Mouse (Mus musculus) brain, embryonic 14.5 days (tissue): ENCODE data around the gene Tdpoz1. TPM values are rescaled to one million over a fixed set of nuclear protein-coding genes. Genes with fewer than 3 reads are reported as not detected.
"Not testable (repeated sequence)": the region's sequence is repeated elsewhere in the genome, so short reads cannot be mapped to it uniquely, and the experiment has no call there.

Experiments
- DNase-seq: peaks from one replicate; pipeline ENCODE4 v3.0.0-alpha.2; 2011; ENCODE audit warnings: low read depth
- CTCF ChIP-seq: fragments of 200-500 bp; IDR thresholded peaks from 2 replicates; pipeline ENCODE4 v1.5.1; 2012; ENCODE audit warnings: inconsistent platforms, mild to moderate bottlenecking, moderate library complexity, borderline replicate concordance; ENCODE audit not compliant: insufficient read depth, insufficient read length; ENCODE audit errors: extremely low read depth
- POLR2A ChIP-seq: fragments of 200-500 bp; IDR thresholded peaks from 2 replicates; pipeline ENCODE4 v1.6.1; 2012; ENCODE audit warnings: mild to moderate bottlenecking, inconsistent platforms, borderline replicate concordance; ENCODE audit not compliant: poor library complexity, insufficient read depth, insufficient read length, severe bottlenecking; ENCODE audit errors: extremely low read depth
- polyA plus RNA-seq: library from polyadenylated mRNA; depleted of rRNA; stranded (reverse); fragments of >200 nt; gene quantifications from 2 replicates; pipeline ENCODE4 v1.2.3, GENCODE M21; 2012; rRNA removed

Gene Tdpoz1
- not detected in 2 replicates for polyA plus RNA-seq

DNA sequence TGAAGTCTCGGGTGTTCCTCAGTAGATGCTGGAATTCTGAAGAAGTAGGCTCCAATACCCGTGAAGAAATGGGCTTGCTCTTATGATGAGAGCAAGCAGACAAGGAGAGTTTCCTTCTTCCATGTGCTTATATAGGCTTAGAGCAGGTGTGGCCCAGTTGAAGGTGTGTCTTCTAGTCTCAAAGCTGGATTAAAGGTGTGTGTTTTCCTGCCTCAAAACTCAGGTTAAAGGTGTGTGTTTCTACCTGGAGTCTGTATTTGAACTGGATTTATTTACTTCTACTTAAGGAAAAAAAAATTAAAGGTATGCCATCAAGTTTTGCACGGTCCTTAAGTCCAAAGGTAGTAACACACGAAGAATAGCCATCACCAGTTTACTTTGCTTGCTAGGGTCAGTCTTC lies at the start of gene Tdpoz1:
Gene Tdpoz1, minus strand, starts transcription at position 101 of the 400 bp plus-strand sequence.
- not testable (repeated sequence) for DNase-seq

DNA sequence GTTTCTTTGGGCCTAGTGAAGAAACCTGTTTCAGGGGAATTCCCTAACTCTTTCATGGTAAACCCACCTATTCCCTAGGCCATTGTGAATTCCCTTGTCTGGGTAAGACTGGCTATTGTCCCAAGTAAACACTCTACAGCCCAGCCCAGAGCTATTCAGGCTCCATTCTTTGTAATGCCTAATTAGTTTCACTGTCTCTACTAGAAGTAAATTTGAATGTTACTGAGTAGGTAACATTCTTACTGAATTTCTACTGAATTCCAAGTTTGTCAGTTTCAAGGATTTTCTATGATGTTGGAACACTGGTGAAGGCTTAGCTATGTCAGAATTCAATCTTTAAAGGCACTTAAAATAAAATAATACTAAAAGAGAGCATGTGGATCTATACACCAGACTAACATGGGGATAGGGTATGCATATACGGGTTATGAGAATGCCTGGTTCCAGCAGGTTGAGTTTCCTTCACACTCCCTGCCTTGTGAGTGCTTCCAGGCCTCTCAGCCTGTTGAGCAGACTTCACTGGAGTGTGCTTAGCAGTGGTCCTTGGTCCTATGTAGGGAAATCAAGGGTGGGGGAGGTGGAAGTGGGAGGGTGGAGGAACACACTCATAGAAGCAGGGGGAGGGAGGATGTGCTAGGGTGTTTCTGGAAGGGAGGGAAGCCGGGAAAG lies 33.0 kb upstream of the Tdpoz1 start:
- not testable (repeated sequence) for DNase-seq

DNA sequence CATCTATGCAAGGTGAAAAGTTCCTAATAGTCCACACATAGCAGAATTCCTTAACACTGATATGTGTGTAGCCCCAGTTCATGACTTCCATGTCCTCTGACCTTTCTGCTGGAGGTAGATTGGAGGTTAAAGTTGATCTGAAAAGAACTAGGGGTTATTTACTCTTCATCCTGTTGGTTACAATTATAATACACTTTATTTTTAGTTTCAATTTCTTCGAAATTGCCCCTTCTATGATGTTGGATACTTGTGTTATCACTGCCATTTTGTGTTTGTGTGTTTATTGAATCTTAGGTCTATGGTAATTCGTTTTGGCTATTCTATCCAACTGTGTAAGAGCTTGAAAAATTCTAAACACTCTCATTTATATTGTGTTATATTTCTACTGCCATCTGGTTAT lies 16.9 kb upstream of the Tdpoz1 start, which contains the start of gene Gm37596:
Gene Gm37596, minus strand, starts transcription at position 101 of the 400 bp plus-strand sequence.
- not testable (repeated sequence) for DNase-seq

DNA sequence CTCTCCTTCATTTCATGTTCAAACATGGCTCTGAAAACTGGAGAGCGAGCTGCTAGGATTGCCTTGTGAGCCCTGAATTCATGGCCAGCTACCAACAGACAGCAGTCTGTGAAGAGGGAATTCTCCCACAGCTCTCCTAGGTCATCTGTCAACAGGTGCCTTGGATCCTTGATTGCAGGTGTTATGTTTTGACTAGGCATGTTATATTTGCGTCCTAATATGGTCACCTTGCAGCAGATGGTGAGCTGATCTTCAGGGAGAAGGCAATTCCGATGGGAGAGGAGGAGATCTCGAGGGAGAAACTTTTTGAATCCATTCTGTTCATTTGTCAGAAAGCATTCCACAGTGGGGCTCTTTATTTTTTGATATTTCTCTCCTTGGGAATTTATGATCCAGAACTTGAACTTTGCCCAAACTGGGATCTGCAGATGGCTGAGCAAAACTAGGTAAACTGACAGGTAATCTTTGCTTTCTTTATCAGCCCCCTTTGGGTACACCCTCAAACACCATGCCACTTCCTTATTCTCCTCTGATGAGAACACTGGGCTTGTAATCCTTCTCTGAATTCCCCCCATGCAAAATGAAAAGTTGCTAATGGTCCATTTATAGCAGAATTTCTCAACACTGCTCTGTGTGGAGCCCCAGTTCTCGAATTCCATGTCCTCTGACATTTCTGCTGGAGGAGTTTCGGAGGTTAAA lies 5.2 kb downstream of the Tdpoz1 start:
- not testable (repeated sequence) for DNase-seq

DNA sequence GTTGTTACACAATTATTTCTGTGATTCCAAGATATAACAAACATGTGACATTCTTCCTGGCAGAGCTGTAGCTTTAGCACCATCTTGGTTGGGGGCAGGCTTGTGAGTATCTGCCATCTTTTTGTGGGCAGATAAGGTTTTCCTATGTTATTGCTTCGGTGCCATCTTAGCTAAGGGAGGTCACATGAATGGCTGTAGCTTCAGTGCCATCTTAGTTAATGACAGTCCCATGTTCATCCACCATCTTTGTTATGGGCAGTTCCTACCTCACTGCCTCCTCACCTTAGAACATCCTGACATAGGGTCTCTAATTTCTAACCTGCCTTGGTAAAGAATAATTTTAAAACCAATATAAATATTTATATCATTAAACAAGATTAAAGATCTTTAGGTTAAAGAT lies 21.9 kb downstream of the Tdpoz1 start:
- no peak for DNase-seq
- TF ChIP-seq CTCF: no peak
- TF ChIP-seq POLR2A: no peak

DNA sequence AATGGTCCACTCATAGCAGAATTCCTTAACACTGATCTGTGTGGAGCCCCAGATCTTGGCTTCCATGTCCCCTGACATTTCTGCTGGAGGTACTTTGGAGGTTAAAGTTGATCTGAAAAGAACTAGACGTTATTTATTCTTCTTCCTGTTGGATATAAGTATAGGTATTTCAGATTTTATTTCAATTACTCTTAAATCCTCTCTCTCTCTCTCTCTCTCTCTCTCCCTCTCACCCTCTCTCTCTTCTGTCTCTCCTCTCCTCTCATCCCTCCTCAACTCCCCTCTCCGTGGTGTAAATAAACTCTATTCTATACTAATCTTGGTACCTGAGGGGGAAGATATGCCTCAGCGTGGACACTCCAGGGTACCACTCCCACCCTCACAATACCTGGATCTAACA lies 23.5 kb downstream of the Tdpoz1 start, which contains the start of gene Tdpoz2:
Gene Tdpoz2, minus strand, starts transcription at position 101 of the 400 bp plus-strand sequence.
- TF ChIP-seq POLR2A (no peak), CTCF (no peak)
- no peak for DNase-seq

DNA sequence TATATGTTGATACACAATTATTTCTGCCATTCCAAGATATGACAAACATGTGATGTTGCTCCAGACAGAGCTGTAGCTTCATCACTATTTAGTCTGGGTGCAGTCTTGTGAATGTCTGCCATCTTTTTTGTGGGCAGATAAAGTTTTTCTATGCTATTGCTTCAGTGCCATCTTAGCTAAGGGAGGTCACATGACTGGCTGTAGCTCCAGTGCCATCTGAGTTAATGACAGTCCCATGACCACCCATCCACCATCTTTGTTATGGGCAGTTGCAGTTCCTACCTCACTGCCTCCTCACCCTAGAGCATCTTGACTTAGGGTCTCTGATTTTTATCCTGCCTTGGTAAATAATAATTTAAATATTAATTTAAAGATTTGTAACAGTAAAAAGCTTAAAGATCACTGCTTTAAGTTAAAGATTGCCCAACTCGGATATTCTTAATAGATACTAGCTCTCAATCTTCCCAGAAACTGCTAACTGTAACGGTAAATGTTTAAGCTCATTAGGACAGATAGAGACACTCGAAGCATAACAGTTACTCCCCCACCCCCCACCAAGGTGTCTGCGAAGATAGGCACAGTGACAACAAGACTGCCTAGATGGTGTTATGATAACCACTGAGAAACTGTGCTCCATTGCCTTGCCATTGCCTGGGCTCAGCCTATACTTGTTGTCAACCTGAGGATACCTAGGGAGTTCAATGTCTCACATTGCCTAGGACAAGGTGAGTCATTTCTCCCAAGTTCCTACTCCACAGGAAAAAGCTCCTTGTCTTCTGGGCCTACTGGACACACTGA lies 45.0 kb downstream of the Tdpoz1 start:
- not testable (repeated sequence) for DNase-seq

Other genes with a start within 250 kb of the Tdpoz1 start
- gene Tchh, start 234.0 kb downstream of the Tdpoz1 start, polyA plus RNA-seq: 0.26 and 0.67 TPM in 2 replicates
- gene Tchhl1, start 207.6 kb downstream of the Tdpoz1 start, polyA plus RNA-seq: not detected in 2 replicates
- 49.1 and 111 TPM in 2 replicates for gene S100a11, start 155.8 kb downstream of the Tdpoz1 start, polyA plus RNA-seq
- 58.6 and 70.5 TPM in 2 replicates for gene S100a10, start 121.2 kb downstream of the Tdpoz1 start, polyA plus RNA-seq
- not detected in 2 replicates for gene Tdpoz2, start 23.6 kb downstream of the Tdpoz1 start, polyA plus RNA-seq
- gene Gm37596, start 16.8 kb upstream of the Tdpoz1 start, polyA plus RNA-seq: not detected in 2 replicates
- gene Gm5773, start 96.7 kb upstream of the Tdpoz1 start, polyA plus RNA-seq: not detected in 2 replicates
- gene Tdpoz4, start 120.1 kb upstream of the Tdpoz1 start, polyA plus RNA-seq: not detected in 2 replicates
- not detected in 2 replicates for gene Tdpoz3, start 149.7 kb upstream of the Tdpoz1 start, polyA plus RNA-seq